Mouse (Mus musculus) lung, embryonic 14.5 days (tissue): ENCODE results near the gene Cfap61. TPM values are rescaled to one million over a fixed set of nuclear protein-coding genes. Genes with fewer than 3 reads are reported as not detected.

Experiments
- ATAC-seq: fragments of 200-750 bp; cut with Nextera tagmentation; 2 replicates; pipeline ENCODE4 v1.8.0; 2017; ENCODE audit warnings: mild to moderate bottlenecking, moderate TSS enrichment, moderate library complexity; ENCODE audit not compliant: insufficient read depth
- DNase-seq: peaks from one replicate; pipeline ENCODE4 v3.0.0-alpha.2; 2015
- H3K27ac ChIP-seq: fragments of 300-500 bp; sonication (generic); 2 replicates; pipeline ENCODE4 v1.5.1; 2014; ENCODE audit warnings: low read depth, mild to moderate bottlenecking, moderate library complexity
- H3K27me3 ChIP-seq: fragments of 300-500 bp; sonication (generic); 2 replicates; pipeline ENCODE4 v1.6.1; 2014; ENCODE audit warnings: low read length, control low read depth; ENCODE audit not compliant: insufficient read depth
- H3K36me3 ChIP-seq: fragments of 300-500 bp; sonication (generic); 2 replicates; pipeline ENCODE4 v1.6.1; 2014; ENCODE audit warnings: control low read depth; ENCODE audit not compliant: insufficient read depth
- H3K4me1 ChIP-seq: fragments of 300-500 bp; sonication (generic); 2 replicates; pipeline ENCODE4 v1.6.1; 2014; ENCODE audit warnings: antibody characterized with exemption, control low read depth; ENCODE audit not compliant: insufficient read depth
- H3K4me2 ChIP-seq: fragments of 300-500 bp; sonication (generic); 2 replicates; pipeline ENCODE4 v1.6.1; 2014; ENCODE audit warnings: mild to moderate bottlenecking
- H3K4me3 ChIP-seq: fragments of 300-500 bp; sonication (generic); 2 replicates; pipeline ENCODE4 v1.5.1; 2014; ENCODE audit warnings: low read depth, low read length
- H3K9ac ChIP-seq: fragments of 300-500 bp; sonication (generic); 2 replicates; pipeline ENCODE4 v1.6.1; 2014
- H3K9me3 ChIP-seq: fragments of 300-500 bp; sonication (generic); 2 replicates; pipeline ENCODE4 v1.6.1; 2016; ENCODE audit warnings: low read depth, low read length, control low read depth
- CTCF ChIP-seq: IDR thresholded peaks from 2 replicates; pipeline ENCODE4 v1.5.1; 2016; ENCODE audit warnings: antibody characterized with exemption, low read depth
- WGBS: fragments of 180-500 bp; shearing (Covaris S2); extraction: QIAGEN DNeasy Blood & Tissue Kit; methylation state at CpG from one replicate; pipeline ENCODE4 v1.1.7; 2014; 5-methylcytosine and 5-hydroxymethylcytosine counted together
- polyA plus RNA-seq: library from polyadenylated mRNA; unstranded; fragments of >200 nt; fragmentation: Nextera tagmentation; extraction: Ambion mirVana; gene quantifications from 2 replicates; pipeline ENCODE4 v1.2.1, GENCODE M21; 2014

The Cfap61 gene
- polyA plus RNA-seq, 1 experiment from 2014 or later = not detected

GRCm38 (mm10) chr2:146109921-146110320 is 175.3 kb downstream of the Cfap61 start:
- Histone ChIP-seq H3K4me2 (no peak overlapping the region), H3K4me1 (no peaks in the 10 kb centered on the region), H3K4me3 (no peak overlapping the region), H3K36me3 (no peaks in the 10 kb centered on the region), H3K27me3 (no peaks in the 10 kb centered on the region), H3K27ac (no peak overlapping the region), H3K9me3 (no peaks in the 10 kb centered on the region), H3K9ac (no peak overlapping the region)
- no peak for ATAC-seq
- no peak for TF ChIP-seq CTCF
- no peak for DNase-seq
- WGBS = 83% methylated on average over 9 of the region's 9 CpGs

- Histone ChIP-seq H3K36me3 (no peaks in the 10 kb centered on the region), H3K4me3 (no peak overlapping the region), H3K27me3 (no peaks in the 10 kb centered on the region), H3K9me3 (no peaks in the 10 kb centered on the region), H3K4me2 (no peak overlapping the region), H3K4me1 (no peaks in the 10 kb centered on the region), H3K9ac (no peak overlapping the region), H3K27ac (no peak overlapping the region)
- ATAC-seq (no peak), DNase-seq (no peak)
- 80% methylated on average over 6 of the region's 6 CpGs for WGBS
- no peak for TF ChIP-seq CTCF
Observed at GRCm38 (mm10) chr2:146116282-146116681, 181.7 kb downstream of the Cfap61 start.

DNA sequence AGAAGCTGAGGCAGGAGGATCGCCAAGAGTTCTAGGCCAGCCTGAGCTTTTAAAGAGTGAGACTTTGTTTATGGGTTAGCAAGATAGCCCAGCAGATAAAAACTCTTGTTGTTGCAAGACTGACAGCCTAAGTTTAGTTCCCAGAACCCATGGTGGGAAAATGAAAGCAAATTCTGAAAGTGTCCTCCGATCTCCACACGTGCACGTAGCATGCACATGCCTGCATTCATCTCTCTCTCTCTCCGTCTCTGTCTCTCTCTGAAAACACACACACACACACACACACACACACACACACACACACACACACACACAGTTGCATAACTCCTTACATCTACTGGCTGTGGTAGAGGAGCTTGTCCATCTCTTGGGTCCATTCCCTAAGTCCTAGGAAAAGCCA is 182.1 kb downstream of the Cfap61 start:
- no peak for TF ChIP-seq CTCF
- no peaks in the 10 kb centered on the region for H3K27me3 ChIP-seq
- H3K9me3 ChIP-seq = no peaks in the 10 kb centered on the region
- H3K4me3 ChIP-seq = no peak overlapping the region
- DNase-seq = no peak
- no peaks in the 10 kb centered on the region for H3K36me3 ChIP-seq
- H3K4me1 ChIP-seq = no peaks in the 10 kb centered on the region
- H3K27ac ChIP-seq = no peak overlapping the region
- 89% methylated on average over 5 of the region's 5 CpGs for WGBS
- no peak overlapping the region for H3K9ac ChIP-seq
- H3K4me2 ChIP-seq = no peak overlapping the region
- no peak for ATAC-seq

- Histone ChIP-seq H3K4me1 (no peaks in the 10 kb centered on the region), H3K4me2 (no peak overlapping the region), H3K9ac (no peak overlapping the region), H3K36me3 (no peaks in the 10 kb centered on the region), H3K4me3 (no peak overlapping the region), H3K27ac (no peak overlapping the region), H3K9me3 (no peaks in the 10 kb centered on the region), H3K27me3 (no peaks in the 10 kb centered on the region)
- no peak for TF ChIP-seq CTCF
- no peak for DNase-seq
- 63% methylated on average over 17 of the region's 17 CpGs for WGBS
- no peak for ATAC-seq
Observed at GRCm38 (mm10) chr2:146117191-146117914, 182.8 kb downstream of the Cfap61 start.

GRCm38 (mm10) chr2:146117915-146118403 is 183.4 kb downstream of the Cfap61 start:
- Histone ChIP-seq H3K4me3 (no peak overlapping the region), H3K9me3 (no peaks in the 10 kb centered on the region), H3K27me3 (no peaks in the 10 kb centered on the region), H3K27ac (no peak overlapping the region), H3K9ac (no peak overlapping the region), H3K4me1 (no peaks in the 10 kb centered on the region), H3K36me3 (no peaks in the 10 kb centered on the region), H3K4me2 (no peak overlapping the region)
- 56% methylated on average over 3 of the region's 3 CpGs for WGBS
- ATAC-seq = no peak
- no peak for DNase-seq
- no peak for TF ChIP-seq CTCF

DNA sequence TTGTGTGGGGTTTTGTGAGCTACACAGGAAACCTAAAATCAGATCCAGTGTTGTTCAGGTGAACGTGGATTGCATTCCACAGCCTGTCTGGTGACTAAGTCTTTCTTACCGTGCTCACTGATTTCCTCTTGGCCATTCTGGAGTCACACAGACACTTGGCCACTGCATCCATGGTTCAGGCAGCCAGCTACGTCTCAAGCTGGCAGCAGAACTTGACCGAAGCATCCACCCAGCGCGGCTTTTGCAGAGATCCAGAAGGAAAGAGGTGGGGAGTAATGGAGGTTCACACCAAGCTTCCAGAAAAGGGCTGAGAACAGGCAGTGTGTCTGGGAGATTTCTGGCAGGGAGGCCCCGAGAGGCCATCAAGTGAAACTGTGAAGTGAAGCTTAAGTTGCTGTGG is 187.0 kb downstream of the Cfap61 start:
- no peak for TF ChIP-seq CTCF
- no peak overlapping the region for H3K27ac ChIP-seq
- WGBS = 75% methylated on average over 7 of the region's 7 CpGs
- H3K9me3 ChIP-seq = no peaks in the 10 kb centered on the region
- H3K4me3 ChIP-seq = no peak overlapping the region
- no peak overlapping the region for H3K9ac ChIP-seq
- DNase-seq = no peak
- no peaks in the 10 kb centered on the region for H3K27me3 ChIP-seq
- H3K4me1 ChIP-seq = no peaks in the 10 kb centered on the region
- no peak for ATAC-seq
- H3K36me3 ChIP-seq = no peaks in the 10 kb centered on the region
- H3K4me2 ChIP-seq = no peak overlapping the region

GRCm38 (mm10) chr2:146125129-146125528 is 190.5 kb downstream of the Cfap61 start:
- no peak for TF ChIP-seq CTCF
- Histone ChIP-seq H3K27ac (no peak overlapping the region), H3K9ac (no peak overlapping the region), H3K4me1 (no peaks in the 10 kb centered on the region), H3K9me3 (no peaks in the 10 kb centered on the region), H3K4me2 (no peak overlapping the region), H3K36me3 (no peaks in the 10 kb centered on the region), H3K27me3 (no peaks in the 10 kb centered on the region), H3K4me3 (no peak overlapping the region)
- DNase-seq (no peak), ATAC-seq (no peak)
- 75% methylated on average over 2 of the region's 2 CpGs for WGBS
